Mouse (Mus musculus) cortical plate, adult 2 months (tissue): ENCODE data around the gene Chmp5.

Experiments
- CTCF ChIP-seq: fragments of 200-500 bp; IDR thresholded peaks from 2 replicates; pipeline ENCODE4 v1.5.1; 2011; ENCODE audit warnings: mild to moderate bottlenecking, control low read depth, low read length; ENCODE audit not compliant: insufficient read depth; ENCODE audit errors: extremely low read depth
- POLR2A ChIP-seq: fragments of 200-500 bp; IDR thresholded peaks from 2 replicates; pipeline ENCODE4 v1.6.1; 2011; ENCODE audit warnings: mild to moderate bottlenecking, low read length, control low read depth; ENCODE audit not compliant: insufficient read depth; ENCODE audit errors: extremely low read depth

DNA sequence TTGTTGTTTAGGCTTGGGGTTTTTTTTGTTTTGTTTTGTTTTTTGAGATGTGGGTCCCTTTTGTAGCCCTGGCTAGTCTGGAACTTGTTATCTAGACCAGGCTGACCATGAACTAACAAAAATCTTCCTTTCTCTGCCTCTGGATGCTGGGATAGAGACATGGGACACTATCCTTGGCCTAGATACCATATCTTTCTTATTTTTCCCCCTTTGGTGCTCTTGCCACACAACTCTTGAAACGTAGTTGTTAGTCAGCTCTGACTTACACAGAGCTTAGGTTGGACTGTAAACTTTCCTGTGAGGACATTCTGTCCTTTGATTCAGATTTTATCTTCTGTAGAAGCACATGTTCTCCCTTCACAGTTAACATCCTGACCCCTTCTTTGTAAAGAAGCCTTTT, 31.2 kb downstream of the Chmp5 start:
- TF ChIP-seq CTCF (no peak), POLR2A (no peak)
